Mouse (Mus musculus): ENCODE measurements around the gene Slc31a1.

DNA sequence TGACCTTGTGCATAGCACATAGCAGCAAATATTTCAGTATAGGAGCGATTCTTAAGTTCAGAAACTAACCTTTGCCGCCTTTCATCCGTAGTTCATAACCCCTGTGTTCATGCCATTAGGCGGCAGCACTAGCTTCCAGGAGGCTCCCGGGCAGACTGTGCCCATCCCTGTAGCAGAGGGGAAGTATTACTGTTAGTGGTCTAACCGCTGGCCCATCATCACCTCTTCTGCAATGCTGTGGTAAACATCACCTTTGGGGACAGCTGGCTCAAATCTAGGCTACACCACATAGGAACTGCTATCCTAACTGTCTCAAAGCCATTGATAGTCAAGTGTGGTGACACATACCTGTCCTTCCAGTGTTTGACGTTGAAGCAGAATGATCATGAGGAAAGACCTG lies 31.4 kb downstream of the Slc31a1 start:
- TF ChIP-seq CTCF (IDR thresholded peaks at IDR 0.05; ENCODE audit: borderline replicate concordance, insufficient read depth, low read depth, low read length) (no peak), POLR2A (IDR thresholded peaks at IDR 0.05; ENCODE audit: borderline replicate concordance, insufficient read depth, low read length) (no peak)
